Mouse (Mus musculus) CH12.LX (cell line): ENCODE data around the gene Clec10a.

Experiments
- CTCF ChIP-seq, 2 experiments: IDR thresholded peaks in 1 of 2; conservative IDR thresholded peaks in 1 of 2; 2 replicates each; pipeline ENCODE4 v1.5.1; 2011 to 2012; ENCODE audit warnings: low read depth in 2 of 2, low read length in 2 of 2, improper control_type of control experiment in 1 of 2, inconsistent platforms in 1 of 2, mild to moderate bottlenecking in 1 of 2, moderate library complexity in 1 of 2
- EP300 ChIP-seq: IDR thresholded peaks from 2 replicates; pipeline ENCODE4 v1.6.1; 2011; ENCODE audit warnings: low read length, improper control_type of control experiment
- MYC ChIP-seq: IDR thresholded peaks from 2 replicates; pipeline ENCODE4 v1.6.1; 2011; ENCODE audit warnings: low read depth, mild to moderate bottlenecking, improper control_type of control experiment, low read length
- POLR2A ChIP-seq: IDR thresholded peaks from 2 replicates; pipeline ENCODE4 v1.6.1; 2011; ENCODE audit warnings: low read depth, mild to moderate bottlenecking, improper control_type of control experiment, low read length
- ZNF384 ChIP-seq: IDR thresholded peaks from 2 replicates; pipeline ENCODE4 v1.6.1; 2012; ENCODE audit warnings: low read depth, low read length, improper control_type of control experiment, inconsistent platforms

GRCm38 (mm10) chr11:70129926-70130379 is 26.0 kb upstream of the Clec10a start, which contains the start of gene Mgl2:
- TF ChIP-seq MYC (no peak), POLR2A (no peak), ZNF384 (no peak), EP300 (no peak), CTCF (conservative IDR thresholded peaks at IDR 0.05 in 1 of 2, IDR thresholded peaks at IDR 0.05 in 1 of 2; ENCODE audit: low read depth in 2 of 2, low read length in 2 of 2) (no peak)
